Mouse (Mus musculus) embryo, embryonic 10.5 days (tissue): ENCODE measurements around the gene Nanos2.

Experiments
- DNase-seq: peaks from one replicate; pipeline ENCODE4 v3.0.0-alpha.2; 2015; ENCODE audit warnings: low spot score

Nanos2 gene

DNA sequence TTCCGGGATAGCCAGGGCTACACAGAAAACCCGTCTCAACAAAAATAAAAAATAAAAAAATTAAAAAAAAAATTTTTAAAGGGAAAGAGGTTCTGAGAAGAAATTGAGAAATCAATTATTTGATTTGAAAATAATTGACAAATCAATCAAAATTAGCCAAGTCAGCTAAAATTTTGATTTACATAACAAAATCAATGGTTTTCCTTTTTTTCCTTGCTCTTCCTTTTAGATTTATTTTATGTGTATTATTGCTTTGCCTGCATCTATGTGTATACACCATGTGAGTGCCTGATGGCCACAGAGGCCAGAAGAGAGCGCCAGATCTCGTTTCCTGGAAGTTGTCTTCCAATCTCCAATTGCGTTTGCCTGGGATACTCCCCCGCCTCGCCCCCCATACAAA lies 30.7 kb downstream of the Nanos2 start:
- no peak for DNase-seq

DNA sequence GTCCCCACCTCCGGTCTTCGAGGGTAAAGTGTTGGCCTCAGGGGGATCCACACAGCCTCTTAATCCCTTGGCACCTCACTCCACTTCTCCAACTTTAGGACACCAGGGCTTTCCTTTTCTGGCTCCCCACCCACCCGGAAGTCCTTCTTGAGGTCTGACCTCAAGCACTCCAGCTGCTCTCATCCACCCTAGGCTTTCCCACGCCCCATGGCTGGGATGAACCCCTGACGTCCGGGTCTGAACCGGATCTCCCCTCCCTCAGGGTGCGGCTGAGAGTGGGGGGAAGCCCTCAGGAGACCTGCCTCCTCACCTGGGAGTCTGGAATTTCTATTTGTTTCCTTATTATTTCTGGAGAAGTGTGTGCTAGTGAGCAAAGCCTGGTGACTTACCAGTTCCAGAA lies 33.8 kb downstream of the Nanos2 start:
- no peak for DNase-seq

DNA sequence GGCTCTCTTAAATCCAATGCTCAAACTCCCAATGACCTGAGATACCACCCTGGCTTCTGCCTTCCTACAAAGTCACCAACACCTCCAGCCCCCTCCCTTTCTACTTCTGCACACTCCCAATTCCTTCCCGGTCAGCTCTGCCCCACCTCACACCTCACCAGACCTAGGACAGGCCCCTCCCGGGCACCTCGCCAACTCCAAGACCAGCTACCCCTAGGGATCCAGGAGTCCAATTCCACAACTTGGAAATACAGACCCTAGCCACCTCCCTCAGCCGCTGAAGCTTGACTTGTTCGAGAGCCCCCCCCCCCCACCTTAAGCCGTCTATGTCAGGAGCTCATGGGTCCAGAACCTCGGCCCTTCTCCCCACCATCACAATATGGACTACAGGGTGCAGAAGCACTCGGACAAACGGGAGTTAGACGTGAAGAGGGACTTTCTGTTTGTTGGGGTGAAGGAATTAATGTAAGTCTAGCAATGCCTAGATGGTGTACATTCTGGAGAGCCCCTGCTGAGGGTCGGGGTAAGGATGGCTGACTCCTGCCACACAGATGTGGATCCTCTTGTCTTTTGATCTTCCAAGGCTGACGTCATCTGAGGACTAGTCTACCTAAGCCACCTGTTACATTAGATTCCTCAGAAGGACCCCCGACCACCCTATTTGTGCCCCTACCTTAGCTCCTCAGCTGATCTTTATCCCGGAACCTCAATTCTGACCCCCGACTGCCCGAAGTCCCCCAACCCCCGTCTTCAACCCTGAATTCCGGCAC lies 35.2 kb downstream of the Nanos2 start:
- no peak for DNase-seq

DNA sequence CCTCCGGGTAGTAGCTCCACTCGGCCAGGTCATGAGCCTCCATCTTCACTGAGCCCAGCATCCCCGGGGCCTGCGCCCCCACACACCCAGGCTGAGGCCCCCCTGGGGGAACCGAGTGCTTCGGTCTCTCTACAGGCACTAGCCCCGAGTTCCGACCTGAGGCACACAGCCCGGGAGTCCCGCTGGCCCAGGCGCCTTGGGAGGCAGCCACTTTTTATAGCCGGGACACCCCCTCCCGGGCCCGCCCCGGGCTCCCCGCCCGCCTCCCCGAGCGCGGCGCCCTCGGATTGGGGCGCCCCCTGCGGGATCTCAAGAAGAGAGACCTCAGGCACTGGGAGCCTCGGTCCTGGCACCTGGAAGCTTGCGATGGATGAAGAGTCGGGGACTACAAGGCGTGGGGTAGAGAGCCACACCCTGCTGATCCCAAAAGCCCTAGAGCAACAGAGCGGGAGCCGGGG lies 36.2 kb downstream of the Nanos2 start, which contains the start of gene Foxa3:
Gene Foxa3, minus strand, starts transcription at position 182 of the 458 bp plus-strand sequence.
- DNase-seq: no peak

DNA sequence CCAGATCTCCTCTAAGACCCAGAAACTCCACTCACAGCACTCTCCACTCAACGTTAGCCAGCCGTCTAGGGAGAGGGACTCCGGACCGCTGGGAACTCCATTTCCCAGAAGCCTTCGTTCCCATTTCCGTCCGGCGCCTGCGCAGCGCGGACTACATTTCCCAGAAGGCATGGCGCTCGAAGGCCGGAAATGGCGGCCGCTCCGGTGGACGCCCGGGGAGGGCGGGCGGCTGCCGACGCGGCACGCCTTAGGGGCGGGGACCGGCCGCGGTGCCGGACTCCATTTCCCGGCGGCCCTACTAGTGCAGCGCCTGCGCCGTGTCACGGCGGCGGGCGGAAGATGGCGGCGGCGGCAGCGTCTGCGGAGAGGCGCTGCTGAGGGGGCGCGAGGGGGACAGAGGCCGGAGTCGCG lies 36.9 kb downstream of the Nanos2 start, which contains the start of gene Sympk:
Gene Sympk, plus strand, starts transcription at position 282 of the 411 bp plus-strand sequence.
- peak; percentile 97 for DNase-seq

DNA sequence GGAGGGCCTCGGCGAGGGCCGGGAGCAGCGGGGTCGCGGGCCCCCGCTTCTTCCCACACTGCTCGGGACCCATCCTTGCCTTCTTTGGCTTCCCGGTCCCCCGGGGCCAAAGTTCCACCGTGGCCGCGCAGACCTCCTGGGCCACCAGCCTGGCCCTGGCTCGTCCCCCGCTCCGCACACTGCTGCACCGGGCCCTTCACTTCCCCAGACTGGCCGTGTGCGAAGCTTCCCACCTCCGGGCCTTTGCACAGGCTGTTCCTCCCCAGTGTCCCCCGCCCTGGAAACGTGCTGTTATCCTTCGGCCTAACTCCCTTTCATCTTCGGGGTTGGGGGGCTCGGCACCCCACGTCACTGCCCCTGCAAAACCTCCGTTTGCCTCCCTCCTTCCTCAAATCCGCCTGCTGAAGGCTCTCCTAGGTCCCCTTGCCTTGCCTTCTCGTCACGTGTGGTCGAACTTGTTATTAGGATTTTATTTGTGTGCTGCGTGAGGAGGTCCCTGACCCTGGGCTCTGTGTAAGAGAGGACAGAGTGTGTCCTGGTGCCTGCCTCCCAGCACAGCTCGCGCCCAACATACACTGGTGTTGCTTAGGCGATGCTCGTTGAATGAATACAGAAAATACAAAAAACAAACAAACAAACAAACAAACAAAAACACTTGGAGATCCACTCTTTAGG lies 37.5 kb downstream of the Nanos2 start:
- DNase-seq: peak; percentile 63

DNA sequence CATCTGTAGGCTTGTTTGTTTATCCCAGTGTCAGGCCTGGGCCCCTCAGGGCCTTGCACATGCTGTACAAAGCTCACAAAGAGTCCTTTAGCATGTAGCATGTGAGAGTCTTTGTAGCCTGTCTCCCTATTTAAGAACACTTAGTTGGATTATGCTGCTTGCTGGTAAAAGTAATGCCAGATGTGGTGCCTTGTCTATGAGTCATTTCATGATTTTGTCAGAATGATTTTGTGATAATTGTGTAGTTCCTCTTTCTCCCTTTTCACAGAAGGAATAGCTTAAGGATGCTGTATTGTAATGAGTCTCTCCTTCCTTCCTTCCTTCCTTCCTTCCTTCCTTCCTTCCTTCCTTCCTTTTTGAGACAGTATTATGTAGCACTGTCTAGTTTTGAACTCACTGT lies 40.9 kb downstream of the Nanos2 start:
- DNase-seq: no peak

DNA sequence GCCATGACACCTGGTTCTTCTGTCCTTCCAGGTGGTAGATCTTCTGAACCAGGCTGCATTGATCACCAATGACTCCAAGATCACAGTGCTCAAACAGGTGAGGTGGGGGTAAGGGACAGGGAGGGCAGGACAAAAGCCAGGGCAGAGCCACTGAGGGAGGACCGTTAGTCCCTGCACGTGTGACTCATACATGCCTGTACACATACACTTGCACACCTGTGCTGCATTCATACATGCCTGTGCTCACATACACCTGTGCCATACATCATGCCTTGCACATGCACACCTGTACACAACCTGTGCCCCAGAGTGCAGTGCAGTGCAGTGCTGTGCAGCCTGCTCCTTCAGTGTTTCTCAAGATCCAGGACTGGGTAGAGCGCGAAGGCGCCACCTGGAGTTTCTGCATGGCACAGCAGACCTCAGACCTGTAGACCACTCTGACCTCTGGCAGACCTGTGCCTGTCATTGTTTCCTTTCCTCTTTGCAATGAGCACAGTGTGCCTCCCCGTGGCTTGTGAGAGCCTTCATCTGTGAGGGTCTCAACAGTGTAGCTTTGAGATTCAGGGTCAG lies 42.0 kb downstream of the Nanos2 start:
- peak; percentile 83 for DNase-seq

DNA sequence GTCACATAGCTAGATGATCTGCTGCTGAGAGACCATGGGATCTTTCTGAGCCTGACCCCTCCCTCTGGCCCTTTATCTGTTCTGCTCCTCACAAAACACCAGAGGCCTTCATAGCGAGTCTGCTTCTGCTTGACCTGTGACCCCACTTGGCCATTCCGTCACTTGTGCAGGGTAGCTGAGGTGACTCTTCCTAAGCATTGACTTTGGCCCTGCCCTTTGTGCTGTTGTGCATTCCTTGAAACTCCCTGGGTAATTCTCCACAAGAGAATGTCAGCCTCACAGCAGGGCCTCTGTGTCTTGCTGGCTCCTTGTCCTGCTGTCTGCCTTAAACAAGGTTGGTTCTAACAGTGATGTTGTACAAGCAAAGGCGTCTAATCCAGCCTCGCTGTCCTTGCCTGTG lies 44.4 kb downstream of the Nanos2 start:
- DNase-seq: no peak
